Mouse (Mus musculus) lung, postnatal 36 days (tissue): ENCODE measurements at regions not wholly inside any gene's neighbourhood (a gene's known extent, or its start where the extent isn't known, plus 50 kb on each side); places are given as distances from the start of the nearest gene placed in this dataset.
A peak's percentile ranks its signal among the peaks of the same experiment; 100 is the strongest.

Source experiments
- DNase-seq: peaks from one replicate; pipeline ENCODE4 v3.0.0; 2022; ENCODE audit warnings: mixed read lengths

DNA sequence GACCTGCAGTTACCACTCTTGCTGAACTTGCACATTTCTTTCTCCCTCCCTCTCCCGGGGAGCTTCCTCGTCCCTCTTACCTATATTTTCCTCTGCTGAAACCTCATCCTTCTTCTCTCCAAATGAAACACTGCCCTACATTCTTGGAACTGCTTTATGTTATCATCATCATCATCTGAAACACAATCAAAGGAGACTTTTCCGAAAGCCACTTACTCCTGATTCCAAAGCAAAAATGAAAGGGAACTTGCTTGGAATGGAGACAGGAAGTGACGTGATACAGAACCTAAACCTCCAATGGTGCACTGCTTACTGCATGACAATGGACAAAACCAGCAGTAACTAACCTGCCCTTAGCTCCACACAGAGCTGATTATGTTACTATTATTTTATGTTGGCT, 287.2 kb upstream of the Btbd3 start:
- DNase-seq: no peak

DNA sequence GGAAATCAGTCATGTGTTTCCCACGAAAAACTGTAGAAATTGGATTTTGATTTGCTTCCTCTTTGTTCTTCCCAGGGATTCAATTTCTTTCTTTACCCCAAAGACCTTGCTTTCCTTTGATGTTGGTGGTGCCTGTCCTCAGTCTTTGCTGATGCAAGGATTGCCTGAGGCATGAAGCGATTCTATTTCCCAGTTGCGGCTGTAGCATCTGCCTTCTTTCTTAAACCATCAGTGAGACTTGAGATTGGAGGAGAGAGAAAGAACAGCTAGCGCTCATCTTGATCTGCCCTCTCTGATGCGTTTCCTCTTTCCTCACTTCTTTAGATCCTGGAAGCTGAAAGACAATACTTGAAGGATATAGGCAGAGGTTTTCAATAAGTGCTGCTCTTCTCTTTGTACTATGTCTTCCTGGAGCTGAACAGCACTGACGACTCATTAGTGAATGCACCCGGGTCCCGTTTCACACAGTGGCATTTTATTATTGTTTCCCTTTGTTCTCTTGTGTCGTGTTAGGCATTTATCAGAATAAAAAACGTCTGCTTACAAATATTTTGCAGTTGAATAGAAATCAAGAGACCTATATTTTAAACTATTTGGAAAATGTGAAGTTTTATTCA, 289.8 kb upstream of the Btbd3 start:
- DNase-seq: no peak

DNA sequence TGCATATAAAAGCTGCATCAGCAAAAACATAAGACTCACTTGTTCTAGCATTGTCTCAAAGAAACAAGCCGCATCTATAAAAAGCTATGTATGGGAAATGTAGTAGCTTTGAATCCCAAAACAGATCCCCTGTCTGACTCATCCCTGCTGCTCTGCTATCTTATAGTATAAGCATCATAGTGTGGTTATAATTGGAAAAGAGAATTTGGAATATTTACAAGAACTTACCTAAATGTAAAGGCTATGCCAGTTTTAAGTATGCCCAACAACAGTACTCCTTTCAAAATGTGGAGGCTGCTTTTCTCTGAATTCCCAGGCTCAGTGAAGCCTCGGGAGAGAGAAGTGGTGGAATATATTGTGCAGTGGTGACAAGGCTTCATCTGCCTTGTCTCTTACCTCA, 301.5 kb upstream of the Btbd3 start:
- no peak for DNase-seq

DNA sequence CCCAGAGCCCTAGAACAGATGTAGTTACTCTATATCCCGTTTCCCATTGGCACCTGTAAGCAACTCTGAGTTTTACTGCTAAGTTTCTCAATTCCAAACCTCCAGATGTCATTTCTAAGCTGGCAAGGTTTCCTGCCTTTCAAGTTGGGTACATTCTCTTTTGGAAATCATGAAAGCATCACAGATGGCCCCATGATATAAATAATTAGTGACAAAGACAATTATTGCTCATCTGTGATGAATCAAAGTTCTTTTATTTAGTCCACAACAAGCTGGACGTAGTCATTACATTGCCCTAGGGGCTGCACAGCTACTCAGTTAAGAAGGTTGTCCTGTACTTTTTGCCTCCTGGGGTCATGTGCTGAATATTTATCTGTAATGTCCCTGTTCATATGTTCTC, 303.2 kb upstream of the Btbd3 start:
- DNase-seq: no peak

GRCm38 (mm10) chr2:137951942-137952341, 304.4 kb upstream of the Btbd3 start:
- no peak for DNase-seq

DNA sequence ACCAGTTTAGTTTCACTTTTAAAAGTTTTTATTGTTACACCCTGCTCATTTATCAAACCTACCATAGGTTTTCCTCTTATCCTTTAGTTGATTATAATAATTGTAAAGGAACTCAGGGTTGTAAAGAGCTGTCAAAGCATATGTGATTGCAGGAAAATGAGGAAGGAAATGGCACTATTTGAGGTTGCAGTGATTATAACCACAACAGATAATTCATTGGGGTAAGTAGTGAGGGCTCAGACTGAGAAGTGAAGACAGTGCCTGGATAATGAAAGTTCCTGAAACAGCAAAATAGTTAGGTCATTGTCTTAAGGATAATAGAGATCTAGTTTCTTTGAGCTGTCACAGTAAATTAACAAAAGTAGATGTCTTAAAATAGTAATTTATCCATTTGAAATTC, 305.4 kb upstream of the Btbd3 start:
- DNase-seq: no peak

DNA sequence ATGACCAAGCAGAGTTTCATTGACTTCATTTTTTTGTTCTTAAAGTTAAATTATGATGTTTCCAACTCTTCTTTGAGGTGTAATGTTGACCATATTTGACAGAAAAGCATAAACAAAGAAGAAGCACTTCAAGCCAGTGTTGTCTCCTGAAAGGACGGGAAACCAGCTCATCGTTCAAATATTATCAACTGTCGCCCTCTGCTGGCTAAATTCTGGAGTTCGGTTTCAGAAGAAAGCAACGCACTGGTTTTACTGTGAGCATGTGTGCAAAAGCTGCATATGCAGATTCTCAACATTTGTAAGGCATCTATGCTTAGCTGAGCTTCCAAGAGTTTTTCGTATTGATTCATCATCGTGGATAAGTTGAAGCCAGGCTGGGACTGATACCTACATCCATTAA, 313.6 kb upstream of the Btbd3 start:
- peak; percentile 89 for DNase-seq

DNA sequence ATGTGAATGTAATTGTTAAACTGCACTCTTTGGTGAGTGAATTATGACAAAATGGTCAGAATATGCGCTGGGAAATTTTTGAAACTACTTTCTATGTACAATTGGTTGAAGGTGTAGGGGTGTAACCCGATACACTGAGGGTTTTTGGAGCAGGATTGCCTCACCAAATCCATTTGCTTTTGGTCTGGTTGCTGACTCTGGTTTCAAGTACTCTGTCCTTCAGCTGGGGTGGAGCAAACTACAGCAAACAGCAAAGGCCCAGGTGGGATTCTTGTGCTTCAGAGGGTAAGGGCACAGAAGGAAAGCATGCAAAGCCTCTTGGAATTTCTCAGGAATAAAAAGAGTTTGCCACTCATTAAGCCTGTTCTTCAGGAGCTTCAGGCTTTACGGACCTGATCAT, 316.8 kb upstream of the Btbd3 start:
- peak; percentile 36 for DNase-seq

DNA sequence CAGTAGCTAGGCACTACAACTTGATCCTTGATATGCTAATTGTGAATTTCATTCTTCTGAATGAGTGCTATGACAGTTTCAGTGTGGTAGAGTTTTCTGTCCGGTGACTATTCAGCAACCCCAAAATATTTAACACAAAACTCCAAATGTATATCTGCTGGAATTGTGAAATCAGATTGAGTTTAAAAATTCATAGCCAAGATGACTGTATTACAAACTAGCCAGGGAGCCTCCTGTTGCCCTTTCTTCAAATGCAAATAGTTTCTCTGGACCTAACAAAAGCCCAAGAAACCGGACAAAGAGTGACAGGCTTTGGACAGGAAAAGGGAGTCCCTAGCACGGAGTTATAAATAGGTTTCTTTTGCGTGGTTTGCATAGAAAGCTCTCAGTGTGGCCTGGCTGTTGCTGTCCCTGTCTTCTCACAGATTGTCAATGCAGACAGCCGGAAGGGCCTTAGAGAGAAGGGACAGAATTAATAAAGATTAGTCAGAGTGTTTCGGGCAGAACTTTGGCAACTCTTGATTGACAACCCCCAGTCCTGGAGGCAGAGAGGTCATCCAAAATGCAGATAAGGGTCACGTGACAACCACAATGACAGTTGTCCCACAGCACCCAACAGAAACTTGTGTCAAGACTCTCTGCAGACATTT, 317.4 kb upstream of the Btbd3 start:
- DNase-seq: no peak

GRCm38 (mm10) chr2:137936613-137937012, 319.8 kb upstream of the Btbd3 start:
- no peak for DNase-seq

GRCm38 (mm10) chr2:137932931-137933330, 323.4 kb upstream of the Btbd3 start:
- no peak for DNase-seq

DNA sequence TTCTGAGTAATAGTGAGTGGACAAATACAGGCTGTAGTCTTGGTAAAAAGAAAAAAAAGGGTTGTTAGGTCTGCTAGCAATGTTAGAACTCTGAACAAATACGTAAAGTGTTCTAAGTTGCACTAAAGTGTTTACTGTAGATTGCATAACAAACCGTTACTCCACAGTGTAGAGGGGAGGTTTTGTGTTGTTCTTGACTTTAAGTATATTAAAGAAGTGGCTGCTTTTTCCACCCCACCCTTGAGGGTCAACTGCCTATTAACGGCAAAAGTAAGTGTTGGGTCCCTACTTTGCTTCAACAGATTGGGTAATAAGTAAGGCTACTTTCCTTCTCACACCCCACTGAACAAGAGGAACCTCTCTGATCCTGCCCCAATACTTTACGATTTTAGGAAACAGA, 323.9 kb upstream of the Btbd3 start:
- DNase-seq: peak; percentile 73

GRCm38 (mm10) chr2:137925488-137925887, 330.9 kb upstream of the Btbd3 start:
- DNase-seq: peak; percentile 57

GRCm38 (mm10) chr2:137924576-137924975, 331.8 kb upstream of the Btbd3 start:
- peak; percentile 47 for DNase-seq

- no peak for DNase-seq
Measured at GRCm38 (mm10) chr2:137898425-137898824, 357.9 kb upstream of the Btbd3 start.

GRCm38 (mm10) chr2:137880211-137881031, 375.9 kb upstream of the Btbd3 start:
- DNase-seq: no peak

DNA sequence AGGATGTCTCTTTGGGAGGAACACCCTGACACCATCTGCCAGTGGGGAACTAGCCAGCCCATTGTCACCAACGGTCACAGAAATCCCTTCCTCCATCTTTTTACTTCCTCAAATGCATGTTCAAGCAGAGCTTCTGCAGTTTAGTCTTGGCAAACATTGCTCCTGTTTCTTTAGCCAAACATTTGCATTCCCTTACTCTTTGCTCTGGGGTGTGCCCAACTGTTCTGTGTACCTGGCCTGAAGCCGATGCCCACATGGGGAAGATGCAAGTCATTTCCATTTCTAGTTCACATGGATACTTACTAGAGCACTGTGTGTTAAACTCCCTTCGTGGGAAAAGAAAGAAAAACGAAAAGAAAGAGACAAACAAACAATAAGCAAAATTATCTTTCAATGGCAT, 386.7 kb upstream of the Btbd3 start:
- peak; percentile 37 for DNase-seq

DNA sequence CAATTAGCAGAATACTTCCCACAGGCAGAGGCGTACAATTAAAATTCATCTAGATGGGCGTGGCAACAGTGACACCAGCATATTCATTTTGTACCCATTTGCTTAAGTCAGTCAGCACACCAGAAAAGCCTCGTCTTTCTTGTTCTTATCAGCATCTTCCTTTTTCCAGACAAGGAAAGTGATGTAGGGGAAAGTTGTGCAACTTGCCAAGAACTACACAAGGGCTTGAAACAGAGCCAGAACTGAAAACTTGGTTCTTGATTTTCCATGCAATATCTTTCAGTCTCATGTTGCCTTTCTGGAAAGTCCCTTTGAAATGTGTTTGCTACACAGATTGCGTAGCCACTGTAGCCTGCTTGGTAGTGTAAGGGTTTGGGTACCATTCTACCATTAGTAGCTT, 401.9 kb upstream of the Btbd3 start:
- DNase-seq: peak; percentile 34

- no peak for DNase-seq
Measured at GRCm38 (mm10) chr2:137853399-137854259, 402.7 kb upstream of the Btbd3 start.

- no peak for DNase-seq
Measured at GRCm38 (mm10) chr2:137847901-137848300, 408.5 kb upstream of the Btbd3 start.

GRCm38 (mm10) chr2:137827814-137828374, 428.5 kb upstream of the Btbd3 start:
- DNase-seq: no peak

- DNase-seq: no peak
Measured at GRCm38 (mm10) chr2:137821344-137821916, 434.9 kb upstream of the Btbd3 start.
